Mouse (Mus musculus): ENCODE results near the gene Erf.

Gene Erf

GRCm38 (mm10) chr7:25250141-25250972 is at the start of gene Erf:
Gene Erf (minus strand): TSS chr7:25250761.
- DNase-seq (ENCODE audit: low read depth, low spot score) = peak; percentile 94

- peak; percentile 97 for DNase-seq (ENCODE audit: low read depth, low spot score)
Observed at GRCm38 (mm10) chr7:25297454-25298325, 47.1 kb upstream of the Erf start, which contains the start of gene Pafah1b3. Gene Pafah1b3 (minus strand): TSS chr7:25297986.

GRCm38 (mm10) chr7:25296945-25297453 is 46.4 kb upstream of the Erf start:
- DNase-seq (ENCODE audit: low read depth, low spot score) = peak; percentile 42

GRCm38 (mm10) chr7:25294960-25295722 is 44.6 kb upstream of the Erf start:
- DNase-seq (ENCODE audit: low read depth, low spot score) = no peak

- DNase-seq (ENCODE audit: low read depth, low spot score) = no peak
Observed at GRCm38 (mm10) chr7:25294495-25294894, 43.9 kb upstream of the Erf start.

GRCm38 (mm10) chr7:25293191-25293739 is 42.7 kb upstream of the Erf start:
- DNase-seq (ENCODE audit: low read depth, low spot score) = no peak

GRCm38 (mm10) chr7:25292107-25292506 is 41.5 kb upstream of the Erf start:
- DNase-seq (ENCODE audit: low read depth, low spot score) = no peak

- no peak for DNase-seq (ENCODE audit: low read depth, low spot score)
Observed at GRCm38 (mm10) chr7:25290911-25291310, 40.4 kb upstream of the Erf start.

GRCm38 (mm10) chr7:25290463-25290862 is 39.9 kb upstream of the Erf start:
- no peak for DNase-seq (ENCODE audit: low read depth, low spot score)

- DNase-seq (ENCODE audit: low read depth, low spot score) = no peak
Observed at GRCm38 (mm10) chr7:25289925-25290324, 39.4 kb upstream of the Erf start.

GRCm38 (mm10) chr7:25288721-25289120 is 38.2 kb upstream of the Erf start:
- DNase-seq (ENCODE audit: low read depth, low spot score) = no peak

GRCm38 (mm10) chr7:25288011-25288410 is 37.5 kb upstream of the Erf start:
- DNase-seq (ENCODE audit: low read depth, low spot score) = no peak

GRCm38 (mm10) chr7:25286989-25287388 is 36.4 kb upstream of the Erf start:
- no peak for DNase-seq (ENCODE audit: low read depth, low spot score)

- DNase-seq (ENCODE audit: low read depth, low spot score) = no peak
Observed at GRCm38 (mm10) chr7:25285511-25286238, 35.1 kb upstream of the Erf start.

- no peak for DNase-seq (ENCODE audit: low read depth, low spot score)
Observed at GRCm38 (mm10) chr7:25284766-25285165, 34.2 kb upstream of the Erf start.

- no peak for DNase-seq (ENCODE audit: low read depth, low spot score)
Observed at GRCm38 (mm10) chr7:25284171-25284570, 33.6 kb upstream of the Erf start.

GRCm38 (mm10) chr7:25283637-25284036 is 33.1 kb upstream of the Erf start:
- DNase-seq (ENCODE audit: low read depth, low spot score) = no peak

- peak; percentile 45 for DNase-seq (ENCODE audit: low read depth, low spot score)
Observed at GRCm38 (mm10) chr7:25282731-25283211, 32.2 kb upstream of the Erf start.

- peak; percentile 98 for DNase-seq (ENCODE audit: low read depth, low spot score)
Observed at GRCm38 (mm10) chr7:25281734-25282601, 31.4 kb upstream of the Erf start.

Measured in mesoderm, embryonic 11.5 days (tissue).